Mouse (Mus musculus) bone marrow macrophage, adult 2 months (primary cell): Measurements from ENCODE around the gene Btg2.

ENCODE experiments used
- CTCF ChIP-seq: IDR thresholded peaks from 2 replicates; pipeline ENCODE4 v1.5.1; 2012; ENCODE audit warnings: low read depth, mild to moderate bottlenecking, low read length, moderate library complexity
- POLR2A ChIP-seq: IDR thresholded peaks from 2 replicates; pipeline ENCODE4 v1.6.1; 2012; ENCODE audit warnings: mild to moderate bottlenecking, low read depth, low read length, borderline replicate concordance

DNA sequence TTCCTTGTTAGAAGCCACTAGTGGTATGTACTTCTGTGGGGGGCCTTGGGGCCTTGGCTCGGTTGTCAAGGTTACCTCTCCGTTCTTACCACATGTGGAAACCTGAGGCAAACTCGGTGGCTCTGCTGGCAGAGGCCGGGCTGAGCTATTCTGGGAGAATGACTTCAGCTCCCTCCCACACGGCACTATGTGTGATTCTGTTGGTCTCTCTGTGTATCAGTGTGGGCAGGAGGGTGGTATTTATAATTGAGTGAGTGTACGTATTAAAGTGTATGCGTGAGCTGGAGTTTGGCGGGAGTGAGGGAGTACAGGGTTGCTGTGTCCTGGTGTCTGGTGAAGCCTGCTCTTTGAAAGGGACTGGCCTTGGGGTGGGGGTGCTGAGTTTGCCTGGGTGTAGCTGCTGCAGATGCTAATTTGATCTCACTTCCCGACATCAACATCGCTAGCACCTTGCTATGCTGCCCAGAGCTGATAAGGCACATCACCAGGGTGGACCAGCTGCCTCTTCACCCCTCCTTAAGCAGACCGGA lies 4.1 kb upstream of the Btg2 start:
- TF ChIP-seq CTCF, result no peak
- TF ChIP-seq POLR2A, result no peak
